In genomic region chr2:153906626-153907025, GRCm38 (mm10) we compare ENCODE assay signal across 15 mouse cellular contexts. TPM values are rescaled to one million over a fixed set of nuclear protein-coding genes. Genes with fewer than 3 reads are reported as not detected.
"Had no signal": no experiment of that assay in that cellular context is flagged by ENCODE, and none has a peak within 500 bp of the region (broad histone marks: within the 10 kb centered on the region; RNA-seq: fewer than 3 reads in every experiment).

No protein-coding gene starts in this region.

- DNase-seq: kidney, adult 2 months; kidney, postnatal 10 days; kidney, postnatal 36 days; liver; lung, adult 18-20 months; lung, postnatal 10 days; lung, postnatal 36 days; right cerebral cortex, adult 18-20 months; right cerebral cortex, postnatal 14 days; right cerebral cortex, postnatal 4 days; thymus, postnatal 25 days had no signal

RNA-seq across cellular contexts. Expression of gene Bpifb6, which starts 6.4 kb away (rescaled TPM):
- total RNA-seq: layer of hippocampus, adult 8-10 months; layer of hippocampus, postnatal 14 days; left cerebral cortex, postnatal 25 days; monocyte, adult 5-6 weeks had no signal

RNA-seq across cellular contexts. Expression of gene Bpifb3, which starts 11.4 kb away (rescaled TPM):
- total RNA-seq: layer of hippocampus, adult 8-10 months; layer of hippocampus, postnatal 14 days; left cerebral cortex, postnatal 25 days; monocyte, adult 5-6 weeks had no signal

RNA-seq across cellular contexts. Expression of gene Bpifb4, which starts 31.4 kb away (rescaled TPM):
- total RNA-seq: layer of hippocampus, adult 8-10 months; layer of hippocampus, postnatal 14 days; left cerebral cortex, postnatal 25 days; monocyte, adult 5-6 weeks had no signal

RNA-seq across cellular contexts. Expression of gene Bpifb2, which starts 31.8 kb away (rescaled TPM):
- total RNA-seq: layer of hippocampus, adult 8-10 months; layer of hippocampus, postnatal 14 days; left cerebral cortex, postnatal 25 days; monocyte, adult 5-6 weeks had no signal

RNA-seq across cellular contexts. Expression of gene Sun5, which starts 35.7 kb away (rescaled TPM):
- total RNA-seq: layer of hippocampus, adult 8-10 months; layer of hippocampus, postnatal 14 days; left cerebral cortex, postnatal 25 days; monocyte, adult 5-6 weeks had no signal
